Mouse (Mus musculus) midbrain, postnatal 0 days (tissue): ENCODE measurements at regions not wholly inside any gene's neighbourhood (a gene's known extent, or its start where the extent isn't known, plus 50 kb on each side); places are given as distances from the start of the nearest gene placed in this dataset.

Experiments
- ATAC-seq: fragments of 200-750 bp; cut with Nextera tagmentation; 2 replicates; pipeline ENCODE4 v1.8.0; 2017; ENCODE audit warnings: moderate number of reproducible peaks, mild to moderate bottlenecking, moderate TSS enrichment, moderate library complexity; ENCODE audit not compliant: low FRiP score
- DNase-seq: peaks from one replicate; pipeline ENCODE4 v3.0.0-alpha.2; 2015; ENCODE audit warnings: low spot score
- H3K27ac ChIP-seq: fragments of 300-500 bp; sonication (generic); 2 replicates; pipeline ENCODE4 v1.5.1; 2014; ENCODE audit warnings: low read depth, mild to moderate bottlenecking, low read length, mixed read lengths
- H3K27me3 ChIP-seq: fragments of 300-500 bp; sonication (generic); 2 replicates; pipeline ENCODE4 v1.6.1; 2014; ENCODE audit warnings: low read length, control low read depth, mixed read lengths; ENCODE audit not compliant: insufficient read depth
- H3K36me3 ChIP-seq: fragments of 300-500 bp; sonication (generic); 2 replicates; pipeline ENCODE4 v1.6.1; 2014; ENCODE audit warnings: low read length, control low read depth, mixed read lengths; ENCODE audit not compliant: insufficient read depth
- H3K4me1 ChIP-seq: fragments of 300-500 bp; sonication (generic); 2 replicates; pipeline ENCODE4 v1.6.1; 2014; ENCODE audit warnings: mild to moderate bottlenecking, control low read depth, antibody characterized with exemption, low read length, mixed read lengths; ENCODE audit not compliant: insufficient read depth
- H3K4me2 ChIP-seq: fragments of 300-500 bp; sonication (generic); 2 replicates; pipeline ENCODE4 v1.6.1; 2014; ENCODE audit warnings: low read depth, mild to moderate bottlenecking, low read length, mixed read lengths; ENCODE audit not compliant: poor library complexity, severe bottlenecking
- H3K4me3 ChIP-seq: fragments of 300-500 bp; sonication (generic); 2 replicates; pipeline ENCODE4 v1.5.1; 2014; ENCODE audit warnings: low read depth, mild to moderate bottlenecking, low read length, moderate library complexity
- H3K9ac ChIP-seq: fragments of 300-500 bp; sonication (generic); replicated peaks from 2 replicates; pipeline ENCODE4 v1.6.1; 2014; ENCODE audit warnings: mild to moderate bottlenecking, low read length, moderate library complexity, mixed read lengths; ENCODE audit not compliant: poor library complexity, severe bottlenecking
- H3K9me3 ChIP-seq: fragments of 300-500 bp; sonication (generic); 2 replicates; pipeline ENCODE4 v1.6.1; 2016; ENCODE audit warnings: low read length, control low read depth
- CTCF ChIP-seq: IDR thresholded peaks from 2 replicates; pipeline ENCODE4 v1.5.1; 2016; ENCODE audit warnings: antibody characterized with exemption, mild to moderate bottlenecking
- WGBS: fragments of 180-500 bp; shearing (Covaris S2); extraction: QIAGEN DNeasy Blood & Tissue Kit; methylation state at CpG from one replicate; pipeline ENCODE4 v1.1.7; 2014; 5-methylcytosine and 5-hydroxymethylcytosine counted together

DNA sequence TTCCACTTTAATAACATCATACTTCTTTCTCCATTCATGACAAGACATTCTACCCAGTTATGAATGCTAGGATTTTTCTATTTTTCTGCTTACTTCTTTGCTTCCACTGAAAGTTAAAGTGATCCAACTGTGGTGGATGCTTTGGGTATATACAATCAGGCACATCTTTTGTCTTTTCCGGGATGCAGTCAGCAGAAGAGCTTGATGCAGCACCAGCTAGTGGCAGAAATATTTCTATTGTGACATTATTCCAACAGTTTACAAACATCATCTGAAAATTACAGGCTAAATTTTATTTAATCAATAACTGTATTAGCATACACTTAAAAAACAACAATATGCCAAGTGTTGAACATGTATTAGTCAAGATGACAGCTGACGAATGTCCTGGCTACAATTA, 336.3 kb downstream of the Tm4sf1 start:
- peak; percentile 58 for TF ChIP-seq CTCF
- DNase-seq = peak; percentile 24

DNA sequence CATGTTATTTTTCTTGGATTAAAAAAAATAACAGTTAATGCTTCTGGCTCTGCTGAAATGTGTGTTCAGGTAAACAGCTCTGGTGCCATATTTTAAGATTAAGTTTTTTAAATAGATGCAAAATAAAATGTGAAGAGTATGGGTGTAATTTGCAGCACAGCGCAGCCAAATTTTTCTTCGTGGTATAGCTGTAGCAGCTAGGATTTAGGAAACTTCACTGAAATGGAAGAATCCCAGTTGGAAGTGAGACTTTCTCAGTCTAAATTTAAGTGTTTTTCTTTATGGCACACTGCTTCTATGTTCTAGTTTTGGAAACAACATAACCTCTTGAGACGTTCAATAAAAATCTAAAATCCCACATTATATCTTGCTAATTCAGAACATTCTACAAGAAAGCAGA, 337.6 kb downstream of the Tm4sf1 start:
- H3K4me1 ChIP-seq = 0 out of 2 replicates have a peak, but pooled peaks cover 3% of the 10 kb centered on the region
- ATAC-seq = no peak
- H3K36me3 ChIP-seq = no peaks in the 10 kb centered on the region
- H3K27ac ChIP-seq = no peak overlapping the region
- no peak for DNase-seq
- no peak overlapping the region for H3K4me2 ChIP-seq
- 87% methylated on average over 3 of the region's 3 CpGs for WGBS
- H3K27me3 ChIP-seq = no peaks in the 10 kb centered on the region
- H3K4me3 ChIP-seq = no peak overlapping the region
- no peak for TF ChIP-seq CTCF
- no peak overlapping the region for H3K9ac ChIP-seq
- H3K9me3 ChIP-seq = no peaks in the 10 kb centered on the region

More for the DNA sequence above, 336.3 kb downstream of the Tm4sf1 start:
- Histone ChIP-seq H3K9me3 (no peaks in the 10 kb centered on the region), H3K4me2 (no peak overlapping the region), H3K27me3 (no peaks in the 10 kb centered on the region), H3K9ac (no peak overlapping the region), H3K4me1 (0 out of 2 replicates have a peak, but pooled peaks cover 3% of the 10 kb centered on the region), H3K36me3 (no peaks in the 10 kb centered on the region), H3K27ac (no peak overlapping the region), H3K4me3 (no peak overlapping the region)
- WGBS = 80% methylated on average over 2 of the region's 2 CpGs
- no peak for ATAC-seq

DNA sequence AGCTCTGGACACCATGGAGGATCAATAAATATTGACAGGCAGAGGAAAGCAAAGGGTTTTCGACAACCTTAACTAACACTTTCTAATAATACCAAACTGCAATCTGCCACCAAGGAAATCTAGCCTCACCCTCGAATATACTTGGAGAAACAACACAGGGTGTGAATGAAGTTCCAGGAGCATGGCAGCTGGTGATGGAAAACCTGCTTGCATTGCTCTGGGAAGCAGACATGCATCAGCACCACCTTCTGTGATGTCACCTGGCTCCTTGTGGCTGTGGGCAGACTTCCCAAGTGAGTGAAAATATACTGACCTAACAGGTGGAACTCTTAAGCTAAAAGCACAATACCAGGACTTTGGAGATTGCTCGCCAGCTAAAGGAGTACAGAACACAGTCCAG, 338.5 kb downstream of the Tm4sf1 start:
- ATAC-seq (no peak), DNase-seq (peak; percentile 9)
- Histone ChIP-seq H3K9me3 (no peaks in the 10 kb centered on the region), H3K36me3 (no peaks in the 10 kb centered on the region), H3K4me3 (no peak overlapping the region), H3K4me2 (no peak overlapping the region), H3K27ac (no peak overlapping the region), H3K27me3 (no peaks in the 10 kb centered on the region), H3K9ac (no peak overlapping the region), H3K4me1 (0 out of 2 replicates have a peak, but pooled peaks cover 3% of the 10 kb centered on the region)
- no peak for TF ChIP-seq CTCF
- 78% methylated on average over 3 of the region's 3 CpGs for WGBS

DNA sequence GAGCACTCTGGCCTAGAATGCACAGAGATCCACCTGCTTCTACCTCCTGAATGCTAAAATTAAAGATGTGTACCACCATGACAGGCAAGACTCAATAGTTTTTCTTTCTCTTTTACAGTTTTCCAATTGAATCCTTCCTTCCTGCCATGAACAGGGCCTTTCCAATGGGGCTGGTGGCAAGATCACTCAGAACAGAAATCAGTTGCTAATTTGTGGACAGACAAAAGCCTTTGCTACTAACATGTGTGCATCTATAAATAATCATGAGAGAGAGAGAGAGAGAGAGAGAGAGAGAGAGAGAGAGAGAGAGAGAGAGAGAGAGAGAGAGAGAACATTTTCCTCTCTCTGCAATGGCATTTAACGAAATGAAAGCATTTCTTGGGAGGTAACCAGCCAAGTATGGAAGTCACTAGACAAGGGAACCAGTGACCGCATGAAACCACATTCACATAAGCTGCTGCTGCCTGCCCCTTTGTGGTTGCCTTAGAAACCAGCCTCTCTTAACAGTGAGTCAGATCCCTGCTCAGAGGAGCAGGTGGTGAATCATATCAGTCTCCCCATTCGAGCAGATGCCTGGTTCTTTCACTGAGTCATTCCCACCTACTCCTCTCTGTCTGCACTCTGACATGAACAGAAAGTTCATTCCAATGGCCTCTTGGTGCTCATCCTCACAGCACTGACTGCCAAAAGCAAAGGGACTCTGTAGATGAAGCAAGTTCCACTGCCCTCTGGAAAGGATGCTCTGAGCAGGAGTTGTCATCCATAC, 339.4 kb downstream of the Tm4sf1 start:
- Histone ChIP-seq H3K4me1 (0 out of 2 replicates have a peak, but pooled peaks cover 3% of the 10 kb centered on the region), H3K9me3 (no peaks in the 10 kb centered on the region), H3K27ac (0 out of 2 replicates have a peak overlapping the region, but pooled peaks have one; percentile 19), H3K4me3 (no peak overlapping the region), H3K4me2 (no peak overlapping the region), H3K9ac (no peak overlapping the region), H3K27me3 (no peaks in the 10 kb centered on the region), H3K36me3 (no peaks in the 10 kb centered on the region)
- peak; percentile 50 for TF ChIP-seq CTCF
- WGBS = 4% methylated on average over 3 of the region's 3 CpGs
- ATAC-seq = peak; percentile 90
- DNase-seq = peak; percentile 88

DNA sequence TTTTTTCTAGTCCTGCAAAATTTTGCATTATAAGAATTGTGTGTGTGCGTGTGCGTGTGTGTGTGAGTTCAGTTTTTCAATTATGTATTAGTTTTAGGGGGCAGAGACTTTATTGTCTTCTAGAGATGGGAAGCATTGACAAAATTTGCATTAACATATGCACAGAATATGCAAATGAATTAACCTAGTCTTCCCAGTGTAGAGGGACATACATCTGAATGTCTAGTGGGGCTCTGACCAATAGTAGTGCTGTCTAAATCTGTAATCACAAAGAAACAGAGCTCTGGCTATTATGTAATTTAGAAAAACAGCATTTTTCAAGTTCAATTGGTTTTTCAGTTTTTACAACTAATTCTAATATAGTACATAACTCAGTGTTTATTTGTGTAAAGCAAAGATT, 344.8 kb downstream of the Tm4sf1 start:
- H3K9ac ChIP-seq = no peak overlapping the region

DNA sequence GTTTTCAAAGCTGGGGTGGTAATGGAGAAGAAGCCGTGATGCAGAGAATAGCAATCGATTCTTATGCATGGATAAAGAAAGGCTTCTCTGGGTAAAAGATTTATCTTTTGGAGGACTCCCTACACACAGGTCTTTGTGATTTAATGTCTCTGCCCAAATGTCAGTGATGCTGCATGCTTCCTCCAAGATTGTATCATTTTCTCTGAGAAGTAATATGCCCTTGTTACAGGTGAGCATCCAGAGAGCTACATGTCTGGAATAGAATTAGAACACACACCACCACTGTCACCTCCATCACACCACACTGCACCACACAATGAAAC, 346.0 kb downstream of the Tm4sf1 start:
- Histone ChIP-seq H3K27me3 (no peaks in the 10 kb centered on the region), H3K36me3 (no peaks in the 10 kb centered on the region), H3K27ac (peak overlapping the region; percentile 21; the same call in 1 of the 2 replicates), H3K4me3 (no peak overlapping the region), H3K9me3 (no peaks in the 10 kb centered on the region), H3K9ac (0 out of 2 replicates have a peak overlapping the region, but pooled peaks have one; percentile 9), H3K4me2 (no peak overlapping the region), H3K4me1 (0 out of 2 replicates have a peak, but pooled peaks cover 5% of the 10 kb centered on the region)
- WGBS = 15% methylated on average over 2 of the region's 2 CpGs
- ATAC-seq = no peak
- TF ChIP-seq CTCF = no peak
- no peak for DNase-seq

More for the DNA sequence above, 344.8 kb downstream of the Tm4sf1 start:
- Histone ChIP-seq H3K27me3 (no peaks in the 10 kb centered on the region), H3K4me2 (no peak overlapping the region), H3K36me3 (no peaks in the 10 kb centered on the region), H3K27ac (no peak overlapping the region), H3K9me3 (no peaks in the 10 kb centered on the region), H3K4me3 (no peak overlapping the region), H3K4me1 (0 out of 2 replicates have a peak, but pooled peaks cover 5% of the 10 kb centered on the region)
- no peak for TF ChIP-seq CTCF
- WGBS = 89% methylated on average over 2 of the region's 2 CpGs
- ATAC-seq (no peak), DNase-seq (no peak)
